Mouse (Mus musculus): ENCODE measurements around the gene Prelid3b. TPM values are rescaled to one million over a fixed set of nuclear protein-coding genes. Genes with fewer than 3 reads are reported as not detected.
A peak's percentile ranks its signal among the peaks of the same experiment; 100 is the strongest.

The Prelid3b gene
- polyA plus RNA-seq, 1 experiment from 2014 or later, result 114 TPM

- Histone ChIP-seq H3K9ac (no peak overlapping the region), H3K4me3 (no peak overlapping the region), H3K36me3 (no peaks in the 10 kb centered on the region), H3K4me2 (no peak overlapping the region), H3K27me3 (no peaks in the 10 kb centered on the region), H3K27ac (no peak overlapping the region), H3K4me1 (replicated peaks) (no peaks in the 10 kb centered on the region), H3K9me3 (no peaks in the 10 kb centered on the region)
- ATAC-seq (ENCODE audit: low FRiP score), result no peak
- WGBS, result 84% methylated on average over 4 of the region's 4 CpGs
These were observed 24.5 kb downstream of the Prelid3b start for GRCm38 (mm10) chr2:174448405-174448804.

GRCm38 (mm10) chr2:174446905-174447304, 26.0 kb downstream of the Prelid3b start:
- no peak overlapping the region for H3K4me2 ChIP-seq
- H3K27ac ChIP-seq, result no peak overlapping the region
- no peaks in the 10 kb centered on the region for H3K36me3 ChIP-seq
- WGBS, result 70% methylated on average over 8 of the region's 8 CpGs
- no peak overlapping the region for H3K4me3 ChIP-seq
- no peaks in the 10 kb centered on the region for H3K9me3 ChIP-seq
- H3K9ac ChIP-seq, result no peak overlapping the region
- no peaks in the 10 kb centered on the region for H3K4me1 ChIP-seq (replicated peaks)
- ATAC-seq (ENCODE audit: low FRiP score), result no peak
- no peaks in the 10 kb centered on the region for H3K27me3 ChIP-seq

- Histone ChIP-seq H3K36me3 (no peaks in the 10 kb centered on the region), H3K4me2 (no peak overlapping the region), H3K9ac (no peak overlapping the region), H3K4me1 (replicated peaks) (no peaks in the 10 kb centered on the region), H3K27me3 (no peaks in the 10 kb centered on the region), H3K27ac (no peak overlapping the region), H3K4me3 (no peak overlapping the region), H3K9me3 (no peaks in the 10 kb centered on the region)
- 58% methylated on average over 7 of the region's 7 CpGs for whole genome bisulfite sequencing
- no peak for ATAC-seq (ENCODE audit: low FRiP score)
These were observed 26.4 kb downstream of the Prelid3b start for GRCm38 (mm10) chr2:174446492-174446891.

GRCm38 (mm10) chr2:174445018-174445417, 27.9 kb downstream of the Prelid3b start:
- 89% methylated on average over 6 of the region's 6 CpGs for WGBS
- Histone ChIP-seq H3K27me3 (no peaks in the 10 kb centered on the region), H3K9ac (no peak overlapping the region), H3K9me3 (no peaks in the 10 kb centered on the region), H3K27ac (no peak overlapping the region), H3K36me3 (no peaks in the 10 kb centered on the region), H3K4me1 (replicated peaks) (no peaks in the 10 kb centered on the region), H3K4me3 (no peak overlapping the region), H3K4me2 (no peak overlapping the region)
- no peak for ATAC-seq (ENCODE audit: low FRiP score)

GRCm38 (mm10) chr2:174444359-174444758, 28.5 kb downstream of the Prelid3b start:
- Histone ChIP-seq H3K9ac (no peak overlapping the region), H3K27me3 (no peaks in the 10 kb centered on the region), H3K36me3 (no peaks in the 10 kb centered on the region), H3K9me3 (no peaks in the 10 kb centered on the region), H3K4me2 (no peak overlapping the region), H3K27ac (no peak overlapping the region), H3K4me3 (no peak overlapping the region), H3K4me1 (replicated peaks) (peaks cover 4% of the 10 kb centered on the region; the same call in 1 of the 2 replicates)
- ATAC-seq (ENCODE audit: low FRiP score), result no peak
- 86% methylated on average over 7 of the region's 7 CpGs for WGBS

GRCm38 (mm10) chr2:174443046-174443445, 29.8 kb downstream of the Prelid3b start:
- Histone ChIP-seq H3K27ac (no peak overlapping the region), H3K4me1 (replicated peaks) (peaks cover 17% of the 10 kb centered on the region), H3K9me3 (no peaks in the 10 kb centered on the region), H3K4me3 (no peak overlapping the region), H3K9ac (no peak overlapping the region), H3K36me3 (no peaks in the 10 kb centered on the region), H3K4me2 (no peak overlapping the region), H3K27me3 (no peaks in the 10 kb centered on the region)
- WGBS, result 45% methylated on average over 2 of the region's 2 CpGs
- no peak for ATAC-seq (ENCODE audit: low FRiP score)

GRCm38 (mm10) chr2:174442460-174442859, 30.4 kb downstream of the Prelid3b start:
- H3K36me3 ChIP-seq, result no peaks in the 10 kb centered on the region
- H3K27me3 ChIP-seq, result no peaks in the 10 kb centered on the region
- WGBS, result 81% methylated on average over 9 of the region's 9 CpGs
- no peak for ATAC-seq (ENCODE audit: low FRiP score)
- H3K9ac ChIP-seq, result no peak overlapping the region
- no peak overlapping the region for H3K4me2 ChIP-seq
- peaks cover 23% of the 10 kb centered on the region for H3K4me1 ChIP-seq (replicated peaks)
- no peak overlapping the region for H3K4me3 ChIP-seq
- H3K27ac ChIP-seq, result no peak overlapping the region
- no peaks in the 10 kb centered on the region for H3K9me3 ChIP-seq

- Histone ChIP-seq H3K4me1 (replicated peaks) (peaks cover 23% of the 10 kb centered on the region), H3K9me3 (no peaks in the 10 kb centered on the region), H3K4me3 (no peak overlapping the region), H3K36me3 (no peaks in the 10 kb centered on the region), H3K4me2 (no peak overlapping the region), H3K27me3 (no peaks in the 10 kb centered on the region), H3K9ac (no peak overlapping the region), H3K27ac (no peak overlapping the region)
- ATAC-seq (ENCODE audit: low FRiP score), result no peak
- WGBS, result 72% methylated on average over 4 of the region's 4 CpGs
These were observed 31.0 kb downstream of the Prelid3b start for GRCm38 (mm10) chr2:174441898-174442297.

- no peak overlapping the region for H3K9ac ChIP-seq
- no peak overlapping the region for H3K4me2 ChIP-seq
- no peak for ATAC-seq (ENCODE audit: low FRiP score)
- WGBS, result 81% methylated on average over 9 of the region's 9 CpGs
- no peaks in the 10 kb centered on the region for H3K27me3 ChIP-seq
- no peaks in the 10 kb centered on the region for H3K9me3 ChIP-seq
- no peak overlapping the region for H3K4me3 ChIP-seq
- H3K4me1 ChIP-seq (replicated peaks), result peaks cover 23% of the 10 kb centered on the region
- H3K27ac ChIP-seq, result no peak overlapping the region
- H3K36me3 ChIP-seq, result no peaks in the 10 kb centered on the region
These were observed 32.9 kb downstream of the Prelid3b start for GRCm38 (mm10) chr2:174439961-174440360.

GRCm38 (mm10) chr2:174439450-174439838, 33.4 kb downstream of the Prelid3b start:
- WGBS, result 52% methylated on average over 5 of the region's 5 CpGs
- Histone ChIP-seq H3K27me3 (no peaks in the 10 kb centered on the region), H3K4me1 (replicated peaks) (peaks cover 23% of the 10 kb centered on the region), H3K4me3 (peak overlapping the region; percentile 53; the same call in 1 of the 2 replicates), H3K36me3 (no peaks in the 10 kb centered on the region), H3K27ac (no peak overlapping the region), H3K9ac (peak overlapping the region; percentile 73; the same call in 1 of the 2 replicates), H3K9me3 (no peaks in the 10 kb centered on the region), H3K4me2 (peak overlapping the region; percentile 73)
- no peak for ATAC-seq (ENCODE audit: low FRiP score)

GRCm38 (mm10) chr2:174438737-174439449, 34.0 kb downstream of the Prelid3b start, which contains the start of gene Ctsz:
Gene Ctsz (minus strand): TSS chr2:174439039.
- 2% methylated on average over 38 of the region's 38 CpGs for WGBS
- peak within 1 kb of the TSS; percentile 73 for H3K4me2 ChIP-seq
- no peaks in the 10 kb centered on the region for H3K9me3 ChIP-seq
- H3K27ac ChIP-seq, result peak within 1 kb of the TSS; percentile 18; the same call in 1 of the 2 replicates
- ATAC-seq (ENCODE audit: low FRiP score), result peak; percentile 81
- peak within 1 kb of the TSS; percentile 73 for H3K9ac ChIP-seq
- H3K36me3 ChIP-seq, result no peaks in the 10 kb centered on the region
- peak within 1 kb of the TSS; percentile 53 for H3K4me3 ChIP-seq
- peaks cover 23% of the 10 kb centered on the region for H3K4me1 ChIP-seq (replicated peaks)
- H3K27me3 ChIP-seq, result no peaks in the 10 kb centered on the region

GRCm38 (mm10) chr2:174438181-174438580, 34.7 kb downstream of the Prelid3b start:
- Histone ChIP-seq H3K27me3 (no peaks in the 10 kb centered on the region), H3K4me1 (replicated peaks) (peaks cover 23% of the 10 kb centered on the region), H3K4me2 (peak overlapping the region; percentile 73), H3K27ac (peak overlapping the region; percentile 18; the same call in 1 of the 2 replicates), H3K36me3 (peaks cover 3% of the 10 kb centered on the region; the same call in 1 of the 2 replicates), H3K9ac (peak overlapping the region; percentile 73), H3K4me3 (peak overlapping the region; percentile 53), H3K9me3 (no peaks in the 10 kb centered on the region)
- ATAC-seq (ENCODE audit: low FRiP score), result 0 out of 2 replicates have a peak, but pooled peaks have one; percentile 1
- 66% methylated on average over 11 of the region's 11 CpGs for WGBS

GRCm38 (mm10) chr2:174437697-174437982, 35.2 kb downstream of the Prelid3b start:
- Histone ChIP-seq H3K9me3 (no peaks in the 10 kb centered on the region), H3K4me3 (no peak overlapping the region), H3K27me3 (no peaks in the 10 kb centered on the region), H3K9ac (0 out of 2 replicates have a peak overlapping the region, but pooled peaks have one; percentile 73), H3K36me3 (peaks cover 4% of the 10 kb centered on the region; the same call in 1 of the 2 replicates), H3K27ac (0 out of 2 replicates have a peak overlapping the region, but pooled peaks have one; percentile 18), H3K4me1 (replicated peaks) (peaks cover 23% of the 10 kb centered on the region), H3K4me2 (peak overlapping the region; percentile 73; the same call in 1 of the 2 replicates)
- WGBS, result 98% methylated on average over 4 of the region's 4 CpGs
- no peak for ATAC-seq (ENCODE audit: low FRiP score)

Data from hindbrain, embryonic 13.5 days (tissue).